Mouse (Mus musculus) brain, embryonic 14.5 days (tissue): ENCODE results near the gene Ubash3a.

Source experiments
- CTCF ChIP-seq: fragments of 200-500 bp; IDR thresholded peaks from 2 replicates; pipeline ENCODE4 v1.5.1; 2012; ENCODE audit warnings: inconsistent platforms, mild to moderate bottlenecking, moderate library complexity, borderline replicate concordance; ENCODE audit not compliant: insufficient read depth, insufficient read length; ENCODE audit errors: extremely low read depth
- POLR2A ChIP-seq: fragments of 200-500 bp; IDR thresholded peaks from 2 replicates; pipeline ENCODE4 v1.6.1; 2012; ENCODE audit warnings: mild to moderate bottlenecking, inconsistent platforms, borderline replicate concordance; ENCODE audit not compliant: poor library complexity, insufficient read depth, insufficient read length, severe bottlenecking; ENCODE audit errors: extremely low read depth

DNA sequence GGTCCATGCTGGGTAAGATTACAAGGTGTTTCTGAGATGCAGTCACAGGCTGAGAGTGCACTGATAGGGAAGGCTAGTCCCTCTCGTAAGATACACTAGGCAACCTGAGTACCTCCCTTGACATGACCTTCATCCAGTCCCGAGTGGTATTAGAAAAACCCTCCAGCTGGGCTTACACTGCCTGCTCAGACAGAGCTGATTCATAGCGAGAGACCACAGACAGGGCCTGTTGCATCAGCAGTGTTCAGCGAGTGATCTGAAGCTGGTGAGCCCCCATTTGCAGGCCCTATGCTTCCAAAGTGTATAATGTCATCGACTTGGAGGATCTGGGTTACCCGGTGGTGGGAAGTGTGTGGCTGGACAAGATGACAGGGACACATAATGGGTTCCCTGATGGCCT lies 42.5 kb upstream of the Ubash3a start, which contains the start of gene Tff1:
- no peak for TF ChIP-seq CTCF
- TF ChIP-seq POLR2A: no peak
